Mouse (Mus musculus): ENCODE measurements around the gene Suox. TPM values are rescaled to one million over a fixed set of nuclear protein-coding genes. Genes with fewer than 3 reads are reported as not detected.
"Not testable (repeated sequence)": the region's sequence is repeated elsewhere in the genome, so short reads cannot be mapped to it uniquely, and the experiment has no call there.

Suox gene
- polyA plus RNA-seq, 1 experiment from 2014 or later = 10.1 TPM

- H3K27me3 ChIP-seq (ENCODE audit: control insufficient read depth, insufficient read depth, low read length); H3K9me3 ChIP-seq (ENCODE audit: control insufficient read depth, low read length); H3K4me3 ChIP-seq (ENCODE audit: low read length); H3K4me2 ChIP-seq (replicated peaks; ENCODE audit: low read depth, low read length); H3K4me1 ChIP-seq (ENCODE audit: control insufficient read depth, insufficient read depth, low read length); ATAC-seq (ENCODE audit: low FRiP score, low TSS enrichment); H3K9ac ChIP-seq (ENCODE audit: low read depth, low read length); H3K27ac ChIP-seq (ENCODE audit: low read depth, low read length): not testable (repeated sequence)
- H3K36me3 ChIP-seq (ENCODE audit: control insufficient read depth, insufficient read depth, low read length) = peaks cover 24% of the 10 kb centered on the region
- WGBS = 79% methylated on average over 3 of the region's 4 CpGs
These were observed 50.7 kb downstream of the Suox start for GRCm38 (mm10) chr10:128623106-128623613.

GRCm38 (mm10) chr10:128622702-128623101 lies 51.2 kb downstream of the Suox start:
- Histone ChIP-seq H3K4me1 (ENCODE audit: control insufficient read depth, insufficient read depth, low read length) (no peaks in the 10 kb centered on the region; the same call in 1 of the 2 replicates), H3K4me2 (replicated peaks; ENCODE audit: low read depth, low read length) (no peak overlapping the region), H3K27me3 (ENCODE audit: control insufficient read depth, insufficient read depth, low read length) (no peaks in the 10 kb centered on the region), H3K9me3 (ENCODE audit: control insufficient read depth, low read length) (no peaks in the 10 kb centered on the region), H3K9ac (ENCODE audit: low read depth, low read length) (no peak overlapping the region), H3K27ac (ENCODE audit: low read depth, low read length) (no peak overlapping the region), H3K36me3 (ENCODE audit: control insufficient read depth, insufficient read depth, low read length) (peaks cover 24% of the 10 kb centered on the region), H3K4me3 (ENCODE audit: low read length) (no peak overlapping the region)
- ATAC-seq (ENCODE audit: low FRiP score, low TSS enrichment) = no peak
- 92% methylated on average over 4 of the region's 4 CpGs for WGBS

- Histone ChIP-seq H3K9ac (ENCODE audit: low read depth, low read length) (no peak overlapping the region), H3K4me3 (ENCODE audit: low read length) (no peak overlapping the region), H3K9me3 (ENCODE audit: control insufficient read depth, low read length) (no peaks in the 10 kb centered on the region), H3K27ac (ENCODE audit: low read depth, low read length) (no peak overlapping the region), H3K27me3 (ENCODE audit: control insufficient read depth, insufficient read depth, low read length) (no peaks in the 10 kb centered on the region), H3K4me1 (ENCODE audit: control insufficient read depth, insufficient read depth, low read length) (no peaks in the 10 kb centered on the region; the same call in 1 of the 2 replicates), H3K4me2 (replicated peaks; ENCODE audit: low read depth, low read length) (no peak overlapping the region), H3K36me3 (ENCODE audit: control insufficient read depth, insufficient read depth, low read length) (peaks cover 24% of the 10 kb centered on the region)
- WGBS = 77% methylated on average over 3 of the region's 3 CpGs
- no peak for ATAC-seq (ENCODE audit: low FRiP score, low TSS enrichment)
These were observed 51.8 kb downstream of the Suox start for GRCm38 (mm10) chr10:128621986-128622520.

- no peak for ATAC-seq (ENCODE audit: low FRiP score, low TSS enrichment)
These were observed 53.6 kb downstream of the Suox start for GRCm38 (mm10) chr10:128620241-128620640.

More at GRCm38 (mm10) chr10:128620241-128620640, 53.6 kb downstream of the Suox start:
- Histone ChIP-seq H3K36me3 (ENCODE audit: control insufficient read depth, insufficient read depth, low read length) (peaks cover 21% of the 10 kb centered on the region), H3K27ac (ENCODE audit: low read depth, low read length) (no peak overlapping the region), H3K4me1 (ENCODE audit: control insufficient read depth, insufficient read depth, low read length) (no peaks in the 10 kb centered on the region; the same call in 1 of the 2 replicates), H3K4me3 (ENCODE audit: low read length) (no peak overlapping the region), H3K27me3 (ENCODE audit: control insufficient read depth, insufficient read depth, low read length) (no peaks in the 10 kb centered on the region), H3K9ac (ENCODE audit: low read depth, low read length) (no peak overlapping the region), H3K9me3 (ENCODE audit: control insufficient read depth, low read length) (no peaks in the 10 kb centered on the region), H3K4me2 (replicated peaks; ENCODE audit: low read depth, low read length) (no peak overlapping the region)

Other genes starting within 250 kb of the Suox start
- 64.8 and 96.7 TPM in 2 replicates for gene Smarcc2, start 214.8 kb downstream of the Suox start, polyA plus RNA-seq (2014; fragmentation: Nextera tagmentation; extraction: Ambion mirVana)
- 921 and 980 TPM in 2 replicates for gene Myl6, start 179.9 kb downstream of the Suox start, polyA plus RNA-seq (2014; fragmentation: Nextera tagmentation; extraction: Ambion mirVana)
- 3.2 and 3.5 TPM in 2 replicates for gene Myl6b, start 175.4 kb downstream of the Suox start, polyA plus RNA-seq (2014; fragmentation: Nextera tagmentation; extraction: Ambion mirVana)
- 9.9 and 16.1 TPM in 2 replicates for gene Esyt1, start 148.2 kb downstream of the Suox start, polyA plus RNA-seq (2014; fragmentation: Nextera tagmentation; extraction: Ambion mirVana)
- 11.3 and 13.5 TPM in 2 replicates for gene Zc3h10, start 126.3 kb downstream of the Suox start, polyA plus RNA-seq (2014; fragmentation: Nextera tagmentation; extraction: Ambion mirVana)
- gene Rpl41, start 124.8 kb downstream of the Suox start, polyA plus RNA-seq (2014; fragmentation: Nextera tagmentation; extraction: Ambion mirVana) = 4,683 and 5,796 TPM in 2 replicates
- gene Pa2g4, start 108.1 kb downstream of the Suox start, polyA plus RNA-seq (2014; fragmentation: Nextera tagmentation; extraction: Ambion mirVana) = 237 and 254 TPM in 2 replicates
- 5.1 and 11.8 TPM in 2 replicates for gene Erbb3, start 84.4 kb downstream of the Suox start, polyA plus RNA-seq (2014; fragmentation: Nextera tagmentation; extraction: Ambion mirVana)
- 1,019 and 1,352 TPM in 2 replicates for gene Rps26, start 47.3 kb downstream of the Suox start, polyA plus RNA-seq (2014; fragmentation: Nextera tagmentation; extraction: Ambion mirVana)
- gene Ikzf4, start 28.1 kb downstream of the Suox start, polyA plus RNA-seq (2014; fragmentation: Nextera tagmentation; extraction: Ambion mirVana) = 1.8 and 2.8 TPM in 2 replicates
- gene Rab5b, start 22.2 kb upstream of the Suox start, polyA plus RNA-seq (2014; fragmentation: Nextera tagmentation; extraction: Ambion mirVana) = 34.9 and 54.6 TPM in 2 replicates
- gene Pmel, start 30.1 kb upstream of the Suox start, polyA plus RNA-seq (2014; fragmentation: Nextera tagmentation; extraction: Ambion mirVana) = 1.0 and 2.6 TPM in 2 replicates
- gene Cdk2, start 31.0 kb upstream of the Suox start, polyA plus RNA-seq (2014; fragmentation: Nextera tagmentation; extraction: Ambion mirVana) = 98.1 and 103 TPM in 2 replicates
- gene Dgka, start 70.8 kb upstream of the Suox start, polyA plus RNA-seq (2014; fragmentation: Nextera tagmentation; extraction: Ambion mirVana) = 4.1 and 4.7 TPM in 2 replicates
- 41.3 and 55.4 TPM in 2 replicates for gene Pym1, start 73.8 kb upstream of the Suox start, polyA plus RNA-seq (2014; fragmentation: Nextera tagmentation; extraction: Ambion mirVana)
- 0.24 and 0.60 TPM in 2 replicates for gene Mmp19, start 116.8 kb upstream of the Suox start, polyA plus RNA-seq (2014; fragmentation: Nextera tagmentation; extraction: Ambion mirVana)
- 25.8 and 36.9 TPM in 2 replicates for gene Dnajc14, start 130.0 kb upstream of the Suox start, polyA plus RNA-seq (2014; fragmentation: Nextera tagmentation; extraction: Ambion mirVana)
- 14.6 and 15.9 TPM in 2 replicates for gene Tmem198b, start 130.3 kb upstream of the Suox start, polyA plus RNA-seq (2014; fragmentation: Nextera tagmentation; extraction: Ambion mirVana)
- 219 and 284 TPM in 2 replicates for gene Sarnp, start 143.3 kb upstream of the Suox start, polyA plus RNA-seq (2014; fragmentation: Nextera tagmentation; extraction: Ambion mirVana)
- gene Ormdl2, start 147.6 kb upstream of the Suox start, polyA plus RNA-seq (2014; fragmentation: Nextera tagmentation; extraction: Ambion mirVana) = 86.6 and 106 TPM in 2 replicates
- gene Gdf11, start 217.6 kb upstream of the Suox start, polyA plus RNA-seq (2014; fragmentation: Nextera tagmentation; extraction: Ambion mirVana) = 7.2 and 8.7 TPM in 2 replicates
- 479 and 521 TPM in 2 replicates for gene Cd63, start 226.9 kb upstream of the Suox start, polyA plus RNA-seq (2014; fragmentation: Nextera tagmentation; extraction: Ambion mirVana)
- gene Rdh5, start 248.8 kb upstream of the Suox start, polyA plus RNA-seq (2014; fragmentation: Nextera tagmentation; extraction: Ambion mirVana) = 14.5 and 15.7 TPM in 2 replicates
- 219 and 258 TPM in 2 replicates for gene Bloc1s1, start 250.0 kb upstream of the Suox start, polyA plus RNA-seq (2014; fragmentation: Nextera tagmentation; extraction: Ambion mirVana)